Mouse (Mus musculus): ENCODE measurements around the gene Atp8b4.

DNA sequence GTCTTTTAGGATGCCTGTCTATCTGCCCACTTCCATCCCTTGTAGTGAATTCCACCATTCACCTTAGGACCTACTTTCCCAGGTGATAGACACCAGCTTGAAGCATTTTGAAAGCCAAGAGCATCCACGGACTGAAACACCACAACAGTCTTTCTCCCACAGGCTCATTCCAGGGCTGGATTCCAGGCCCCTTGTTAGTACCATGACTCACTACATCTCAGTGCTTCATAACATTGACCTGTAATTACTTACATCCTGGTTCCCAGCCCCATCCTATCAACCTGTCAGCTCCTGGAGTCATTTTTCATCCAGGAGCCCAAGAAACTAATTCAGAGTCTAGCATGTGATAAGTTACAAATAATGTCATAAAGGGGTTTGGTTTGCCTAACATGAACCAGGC lies 148.7 kb downstream of the Atp8b4 start:
- TF ChIP-seq CTCF (IDR thresholded peaks at IDR 0.05; ENCODE audit: extremely low read depth, insufficient read depth, insufficient read length, insufficient replicate concordance) (no peak), POLR2A (IDR thresholded peaks at IDR 0.05; ENCODE audit: low read depth, low read length) (no peak)

All from spleen, adult 2 months (tissue).